Mouse (Mus musculus) bone marrow macrophage, adult 2 months (primary cell): ENCODE results near the gene Hspbap1. TPM values are rescaled to one million over a fixed set of nuclear protein-coding genes. Genes with fewer than 3 reads are reported as not detected.
A peak's percentile ranks its signal among the peaks of the same experiment; 100 is the strongest.

Source experiments
- H3K27ac ChIP-seq: 2 replicates; pipeline ENCODE4 v1.5.1; 2012; ENCODE audit warnings: low read depth, low read length; ENCODE audit not compliant: insufficient read depth
- H3K4me1 ChIP-seq: 2 replicates; pipeline ENCODE4 v1.6.1; 2012; ENCODE audit warnings: low read length; ENCODE audit not compliant: control insufficient read depth, insufficient read depth
- H3K4me3 ChIP-seq: 2 replicates; pipeline ENCODE4 v1.5.1; 2012; ENCODE audit warnings: mild to moderate bottlenecking, low read length, moderate library complexity; ENCODE audit not compliant: insufficient read depth
- CTCF ChIP-seq: IDR thresholded peaks from 2 replicates; pipeline ENCODE4 v1.5.1; 2012; ENCODE audit warnings: low read depth, mild to moderate bottlenecking, low read length, moderate library complexity
- POLR2A ChIP-seq: IDR thresholded peaks from 2 replicates; pipeline ENCODE4 v1.6.1; 2012; ENCODE audit warnings: mild to moderate bottlenecking, low read depth, low read length, borderline replicate concordance
- polyA plus RNA-seq: library from polyadenylated mRNA; stranded (reverse); fragments of >200 nt; gene quantifications from 2 replicates; pipeline ENCODE4 v1.2.4, GENCODE M21; 2012; ENCODE audit not compliant: missing spikeins, insufficient read depth, insufficient read length

The Hspbap1 gene
- polyA plus RNA-seq, 1 experiment: 3.2 TPM

GRCm38 (mm10) chr16:35787568-35788189, 17.5 kb downstream of the Hspbap1 start:
- TF ChIP-seq CTCF (no peak), POLR2A (no peak)
- no peak overlapping the region for H3K27ac ChIP-seq
- no peaks in the 10 kb centered on the region for H3K4me1 ChIP-seq
- no peak overlapping the region for H3K4me3 ChIP-seq

- H3K4me3 ChIP-seq: no peak overlapping the region
- TF ChIP-seq POLR2A (no peak), CTCF (no peak)
- no peak overlapping the region for H3K27ac ChIP-seq
- H3K4me1 ChIP-seq: no peaks in the 10 kb centered on the region
These were observed 18.2 kb downstream of the Hspbap1 start for GRCm38 (mm10) chr16:35788330-35788729.

- no peak for TF ChIP-seq CTCF
- TF ChIP-seq POLR2A: no peak
- Histone ChIP-seq H3K4me1 (no peaks in the 10 kb centered on the region), H3K27ac (no peak overlapping the region)
These were observed 21.9 kb downstream of the Hspbap1 start for GRCm38 (mm10) chr16:35791962-35792521.

GRCm38 (mm10) chr16:35802163-35802562, 32.0 kb downstream of the Hspbap1 start:
- no peak overlapping the region for H3K27ac ChIP-seq
- H3K4me1 ChIP-seq: no peaks in the 10 kb centered on the region
- TF ChIP-seq CTCF (no peak), POLR2A (no peak)
- H3K4me3 ChIP-seq: no peak overlapping the region

More at GRCm38 (mm10) chr16:35791962-35792521, 21.9 kb downstream of the Hspbap1 start:
- no peak overlapping the region for H3K4me3 ChIP-seq

GRCm38 (mm10) chr16:35803723-35804122, 33.5 kb downstream of the Hspbap1 start:
- Histone ChIP-seq H3K27ac (no peak overlapping the region), H3K4me3 (no peak overlapping the region), H3K4me1 (no peaks in the 10 kb centered on the region)
- TF ChIP-seq CTCF (no peak), POLR2A (no peak)

- H3K4me3 ChIP-seq: no peak overlapping the region
- no peak overlapping the region for H3K27ac ChIP-seq
- H3K4me1 ChIP-seq: no peaks in the 10 kb centered on the region
- TF ChIP-seq POLR2A (no peak), CTCF (no peak)
These were observed 36.9 kb downstream of the Hspbap1 start for GRCm38 (mm10) chr16:35806973-35807662.

- H3K4me1 ChIP-seq: no peaks in the 10 kb centered on the region
- TF ChIP-seq POLR2A (no peak), CTCF (no peak)
- H3K27ac ChIP-seq: no peak overlapping the region
- H3K4me3 ChIP-seq: no peak overlapping the region
These were observed 37.5 kb downstream of the Hspbap1 start for GRCm38 (mm10) chr16:35807663-35807992.

GRCm38 (mm10) chr16:35808838-35809237, 38.7 kb downstream of the Hspbap1 start:
- Histone ChIP-seq H3K4me3 (no peak overlapping the region), H3K4me1 (no peaks in the 10 kb centered on the region), H3K27ac (no peak overlapping the region)
- TF ChIP-seq CTCF (no peak), POLR2A (no peak)

GRCm38 (mm10) chr16:35813119-35813518, 42.9 kb downstream of the Hspbap1 start:
- Histone ChIP-seq H3K27ac (no peak overlapping the region), H3K4me1 (no peaks in the 10 kb centered on the region), H3K4me3 (no peak overlapping the region)
- TF ChIP-seq POLR2A: no peak

- TF ChIP-seq POLR2A (no peak), CTCF (peak; percentile 98)
- no peaks in the 10 kb centered on the region for H3K4me1 ChIP-seq
- H3K4me3 ChIP-seq: no peak overlapping the region
- no peak overlapping the region for H3K27ac ChIP-seq
These were observed 47.3 kb downstream of the Hspbap1 start for GRCm38 (mm10) chr16:35817255-35818089.
